Mouse (Mus musculus) liver, embryonic 16.5 days (tissue): ENCODE measurements around the gene Zdhhc12. TPM values are rescaled to one million over a fixed set of nuclear protein-coding genes. Genes with fewer than 3 reads are reported as not detected.

Source experiments
- ATAC-seq: fragments of 200-750 bp; cut with Nextera tagmentation; 2 replicates; pipeline ENCODE4 v1.8.0; 2017; ENCODE audit warnings: low read depth, mild to moderate bottlenecking, moderate number of reproducible peaks, moderate library complexity
- H3K27ac ChIP-seq: fragments of 300-500 bp; sonication (generic); 2 replicates; pipeline ENCODE4 v1.5.1; 2014; ENCODE audit warnings: mild to moderate bottlenecking, low read length
- H3K27me3 ChIP-seq: fragments of 300-500 bp; sonication (generic); 2 replicates; pipeline ENCODE4 v1.6.1; 2014; ENCODE audit warnings: low read depth, low read length, mixed read lengths; ENCODE audit not compliant: control insufficient read depth, insufficient read depth
- H3K36me3 ChIP-seq: fragments of 300-500 bp; sonication (generic); 2 replicates; pipeline ENCODE4 v1.6.1; 2014; ENCODE audit warnings: mild to moderate bottlenecking; ENCODE audit not compliant: control insufficient read depth, insufficient read depth
- H3K4me1 ChIP-seq: fragments of 300-500 bp; sonication (generic); 2 replicates; pipeline ENCODE4 v1.6.1; 2014; ENCODE audit warnings: low read depth, low read length, mixed read lengths; ENCODE audit not compliant: control insufficient read depth
- H3K4me2 ChIP-seq: fragments of 300-500 bp; sonication (generic); 2 replicates; pipeline ENCODE4 v1.6.1; 2014; ENCODE audit warnings: low read depth, low read length, mixed read lengths
- H3K4me3 ChIP-seq: fragments of 300-500 bp; sonication (generic); 2 replicates; pipeline ENCODE4 v1.5.1; 2014; ENCODE audit warnings: low read depth, mild to moderate bottlenecking, low read length
- H3K9ac ChIP-seq: fragments of 300-500 bp; sonication (generic); 2 replicates; pipeline ENCODE4 v1.6.1; 2014; ENCODE audit warnings: low read depth, low read length
- H3K9me3 ChIP-seq: fragments of 300-500 bp; sonication (generic); replicated peaks from 2 replicates; pipeline ENCODE4 v1.6.1; 2016; ENCODE audit warnings: low read length; ENCODE audit not compliant: control insufficient read depth
- WGBS: fragments of 180-500 bp; shearing (Covaris S2); extraction: QIAGEN DNeasy Blood & Tissue Kit; methylation state at CpG from one replicate; pipeline ENCODE4 v1.1.7; 2014; ENCODE audit not compliant: insufficient replicate concordance; 5-methylcytosine and 5-hydroxymethylcytosine counted together
- polyA plus RNA-seq: library from polyadenylated mRNA; unstranded; fragments of >200 nt; fragmentation: Nextera tagmentation; extraction: Ambion mirVana; gene quantifications from 2 replicates; pipeline ENCODE4 v1.2.1, GENCODE M21; 2015

The Zdhhc12 gene
- polyA plus RNA-seq, 1 experiment from 2014 or later, result 18.7 TPM

DNA sequence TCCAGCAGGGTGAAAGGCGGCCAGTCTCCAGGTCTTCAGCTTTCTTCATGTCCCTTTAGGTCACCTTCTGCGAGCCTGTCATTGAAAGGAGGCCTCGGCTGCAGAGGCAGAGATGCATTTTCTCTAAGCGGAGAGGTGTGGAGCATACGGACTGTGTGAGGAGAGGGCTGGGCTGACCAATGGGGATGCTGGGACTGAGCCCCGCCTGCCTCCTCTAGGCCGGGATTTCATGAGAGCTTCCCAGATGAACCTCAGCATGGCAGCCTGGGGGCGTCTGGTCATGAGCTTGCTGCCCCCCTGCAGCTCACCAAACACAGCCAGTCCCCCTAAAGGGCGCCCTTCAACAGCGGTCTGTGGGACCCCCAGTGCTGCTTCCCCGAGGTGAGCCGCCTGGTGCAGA lies 8.8 kb downstream of the Zdhhc12 start:
- 57% methylated on average over 12 of the region's 12 CpGs for WGBS
- H3K9ac ChIP-seq, result no peak overlapping the region
- H3K27me3 ChIP-seq, result no peaks in the 10 kb centered on the region
- H3K4me1 ChIP-seq, result no peaks in the 10 kb centered on the region; the same call in 1 of the 2 replicates
- no peaks in the 10 kb centered on the region for H3K9me3 ChIP-seq
- no peak overlapping the region for H3K27ac ChIP-seq
- H3K36me3 ChIP-seq, result no peaks in the 10 kb centered on the region
- H3K4me2 ChIP-seq, result no peak overlapping the region
- no peak overlapping the region for H3K4me3 ChIP-seq
- no peak for ATAC-seq

DNA sequence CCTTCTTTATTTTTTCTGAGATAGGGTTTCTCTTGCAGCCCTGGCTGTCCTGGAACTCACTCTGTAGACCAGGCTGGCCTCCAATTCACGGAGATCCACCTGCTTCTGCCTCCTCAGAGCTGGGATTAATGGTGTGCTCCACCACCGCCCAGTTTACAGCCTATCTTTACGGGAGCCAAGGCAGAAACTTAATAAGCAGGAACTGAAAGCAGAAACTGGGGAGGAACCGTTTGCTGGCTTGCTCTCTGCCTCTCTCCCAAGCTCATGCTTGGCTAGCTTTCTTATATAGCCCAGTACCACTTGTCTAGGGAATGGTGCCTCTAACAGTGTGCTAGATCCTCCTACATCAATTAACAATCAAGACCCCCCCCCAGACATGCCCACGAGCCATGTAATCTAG lies 9.3 kb downstream of the Zdhhc12 start:
- WGBS, result 56% methylated on average over 5 of the region's 5 CpGs
- Histone ChIP-seq H3K27me3 (no peaks in the 10 kb centered on the region), H3K4me1 (no peaks in the 10 kb centered on the region; the same call in 1 of the 2 replicates), H3K4me2 (no peak overlapping the region), H3K36me3 (no peaks in the 10 kb centered on the region), H3K9ac (no peak overlapping the region), H3K9me3 (no peaks in the 10 kb centered on the region), H3K27ac (no peak overlapping the region), H3K4me3 (no peak overlapping the region)
- ATAC-seq, result no peak

DNA sequence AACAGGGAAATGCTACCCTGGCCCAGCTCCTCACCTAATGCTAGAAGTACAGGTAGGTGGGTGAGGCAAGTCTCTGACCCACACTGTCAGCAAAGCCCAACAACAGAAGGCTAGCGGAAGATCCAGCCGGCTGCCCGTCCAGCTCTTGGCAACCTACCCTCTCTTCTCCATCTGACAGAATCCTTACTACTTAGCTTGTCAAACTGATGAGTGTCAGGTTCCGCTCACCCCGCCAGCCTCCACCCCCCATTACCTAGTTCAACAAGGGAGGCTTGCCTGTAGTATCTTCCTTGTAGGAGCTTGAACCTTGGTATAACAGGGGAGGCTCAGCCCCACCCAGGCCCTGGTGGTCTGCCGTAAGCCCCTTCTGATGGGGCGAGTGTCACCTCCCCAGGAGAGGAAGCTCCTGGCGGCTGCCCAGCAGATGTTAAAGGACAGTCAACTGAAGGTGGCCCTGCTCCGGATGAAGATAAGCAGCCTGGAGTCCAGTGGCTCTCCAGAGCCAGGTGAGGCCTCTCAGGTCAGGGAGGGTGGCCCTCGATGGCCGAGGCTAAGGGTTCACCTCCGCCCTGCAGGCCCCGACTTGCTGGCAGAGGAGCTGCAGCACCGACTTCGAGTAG lies 13.2 kb downstream of the Zdhhc12 start:
- 75% methylated on average over 15 of the region's 15 CpGs for WGBS
- H3K36me3 ChIP-seq, result no peaks in the 10 kb centered on the region
- H3K27ac ChIP-seq, result no peak overlapping the region
- H3K27me3 ChIP-seq, result no peaks in the 10 kb centered on the region
- H3K9me3 ChIP-seq, result no peaks in the 10 kb centered on the region
- H3K9ac ChIP-seq, result no peak overlapping the region
- H3K4me2 ChIP-seq, result no peak overlapping the region
- H3K4me1 ChIP-seq, result peaks cover 16% of the 10 kb centered on the region
- no peak overlapping the region for H3K4me3 ChIP-seq
- ATAC-seq, result no peak

DNA sequence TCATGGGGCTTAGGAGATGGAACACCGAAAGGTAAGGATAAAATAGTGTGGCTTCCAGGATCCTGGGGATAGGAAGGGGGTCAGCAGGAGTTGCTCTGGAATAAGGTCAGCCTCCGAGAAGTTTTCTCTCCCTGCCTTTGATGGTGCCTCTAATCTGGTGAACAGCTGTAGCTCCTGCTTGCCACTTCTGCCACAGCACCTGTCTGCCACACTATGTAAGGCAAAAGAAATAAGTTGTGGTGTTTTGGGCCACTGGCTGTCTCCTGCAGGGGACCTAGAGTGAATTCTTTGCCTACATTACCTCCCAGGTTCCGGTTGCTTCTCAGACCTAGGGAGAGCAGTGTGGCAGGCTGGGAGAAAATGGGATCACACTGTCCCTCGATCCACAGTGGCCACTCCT lies 14.7 kb downstream of the Zdhhc12 start:
- no peak for ATAC-seq
- Histone ChIP-seq H3K4me3 (no peak overlapping the region; the same call in 1 of the 2 replicates), H3K27ac (no peak overlapping the region), H3K9ac (no peak overlapping the region), H3K4me2 (peak overlapping the region; percentile 98; the same call in 1 of the 2 replicates), H3K36me3 (no peaks in the 10 kb centered on the region), H3K4me1 (peaks cover 16% of the 10 kb centered on the region), H3K9me3 (no peaks in the 10 kb centered on the region), H3K27me3 (no peaks in the 10 kb centered on the region)
- 68% methylated on average over 4 of the region's 4 CpGs for WGBS

DNA sequence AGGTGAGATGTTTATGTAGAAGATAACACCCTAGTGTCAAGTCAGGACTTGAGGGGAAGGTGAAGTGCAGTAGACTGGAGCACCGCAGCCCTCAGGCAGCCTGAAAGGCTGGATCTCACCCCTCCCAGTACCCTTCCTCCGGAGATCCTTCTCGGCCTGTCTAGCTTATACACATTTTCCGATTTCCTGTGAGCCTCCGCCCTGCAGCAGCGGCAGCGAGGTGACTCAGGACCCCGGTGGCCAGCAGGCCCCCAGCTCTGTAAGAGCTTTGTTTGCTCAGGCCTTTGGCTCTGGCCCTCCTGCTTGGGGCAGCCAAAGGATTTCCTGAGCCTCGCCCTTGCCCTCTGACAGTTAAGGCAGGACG lies 15.1 kb downstream of the Zdhhc12 start:
- Histone ChIP-seq H3K4me2 (peak overlapping the region; percentile 98), H3K4me1 (peaks cover 16% of the 10 kb centered on the region), H3K27ac (no peak overlapping the region), H3K36me3 (no peaks in the 10 kb centered on the region), H3K27me3 (no peaks in the 10 kb centered on the region), H3K4me3 (peak overlapping the region; percentile 72), H3K9ac (no peak overlapping the region), H3K9me3 (no peaks in the 10 kb centered on the region)
- peak; percentile 5; the same call in 1 of the 2 replicates for ATAC-seq
- WGBS, result 6% methylated on average over 10 of the region's 10 CpGs

DNA sequence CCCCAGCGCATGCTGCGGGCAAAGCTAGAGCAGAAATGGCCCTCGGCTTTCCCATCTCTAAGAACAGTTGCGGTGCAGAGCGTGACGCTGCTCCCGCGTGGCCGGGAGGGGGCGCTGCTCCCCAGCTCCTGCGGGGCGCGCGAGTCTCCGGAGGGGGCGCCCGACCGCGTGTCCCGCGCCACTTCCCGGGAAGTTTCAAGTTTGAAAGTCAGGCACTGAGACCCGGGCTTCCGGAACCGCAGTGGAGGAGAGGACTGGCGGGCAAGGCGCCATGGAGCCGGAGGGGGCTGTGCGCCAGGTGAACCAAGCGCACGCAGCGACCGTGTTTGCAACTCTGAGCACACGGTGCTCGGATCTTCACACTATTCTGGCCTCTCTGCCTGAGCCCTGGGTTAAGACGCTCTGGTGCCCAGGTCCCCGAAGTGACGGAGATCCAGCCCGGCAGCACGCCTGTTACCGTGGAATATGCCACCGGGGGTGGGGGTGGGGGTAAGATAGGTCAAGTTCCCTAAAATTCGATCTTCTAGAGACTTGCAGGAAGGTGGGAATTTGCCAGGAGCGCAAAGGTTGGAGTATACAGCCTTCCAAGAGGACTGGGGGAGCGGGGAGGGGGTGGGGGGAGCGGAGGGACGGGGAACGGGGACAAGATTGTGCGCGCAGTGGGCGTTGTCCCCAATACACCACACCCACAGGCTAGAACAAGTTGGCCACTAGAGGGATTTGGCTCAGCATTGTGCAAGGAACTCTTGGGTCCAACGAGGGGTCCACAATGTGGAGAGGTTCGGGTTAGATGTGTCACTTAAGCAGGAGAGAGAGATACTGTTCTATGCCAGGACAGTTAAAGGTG lies 15.7 kb downstream of the Zdhhc12 start, which contains the start of gene Pkn3:
Gene Pkn3, plus strand, starts transcription at position 183 of the 847 bp plus-strand sequence.
- Histone ChIP-seq H3K36me3 (no peaks in the 10 kb centered on the region; the same call in none of the 2 replicates), H3K4me1 (peaks cover 16% of the 10 kb centered on the region), H3K4me2 (peak within 1 kb of the TSS; percentile 98), H3K9me3 (no peaks in the 10 kb centered on the region), H3K4me3 (peak within 1 kb of the TSS; percentile 72), H3K27me3 (no peaks in the 10 kb centered on the region), H3K27ac (peak within 1 kb of the TSS; percentile 66), H3K9ac (peak within 1 kb of the TSS; percentile 71)
- WGBS, result under 1% methylated on average over 53 of the region's 53 CpGs
- ATAC-seq, result peak; percentile 75

DNA sequence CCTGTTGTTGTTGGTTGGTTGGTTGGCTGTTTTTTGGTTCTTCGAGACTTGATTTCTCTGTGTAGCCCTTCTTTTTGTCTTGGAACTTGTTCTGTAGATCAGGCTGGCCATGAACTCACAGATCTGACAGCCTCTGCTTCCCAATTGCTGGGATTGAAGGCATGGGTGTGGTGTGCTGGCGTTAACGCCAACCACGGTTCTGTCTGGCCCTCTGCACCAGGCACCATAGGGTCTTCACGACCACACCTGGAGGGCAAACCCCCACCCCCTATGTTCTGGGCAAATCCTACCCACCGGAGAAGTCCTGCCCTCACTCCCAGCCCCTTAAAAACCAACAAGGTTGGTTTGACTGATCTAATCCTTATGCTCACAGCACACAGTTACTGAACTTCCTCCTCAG lies 16.5 kb downstream of the Zdhhc12 start:
- Histone ChIP-seq H3K27ac (no peak overlapping the region), H3K4me3 (peak overlapping the region; percentile 72; the same call in 1 of the 2 replicates), H3K4me1 (peaks cover 16% of the 10 kb centered on the region), H3K9ac (no peak overlapping the region), H3K27me3 (no peaks in the 10 kb centered on the region), H3K9me3 (no peaks in the 10 kb centered on the region), H3K4me2 (peak overlapping the region; percentile 98), H3K36me3 (no peaks in the 10 kb centered on the region; the same call in none of the 2 replicates)
- 0 out of 2 replicates have a peak, but pooled peaks have one; percentile 4 for ATAC-seq
- 49% methylated on average over 6 of the region's 6 CpGs for whole genome bisulfite sequencing

DNA sequence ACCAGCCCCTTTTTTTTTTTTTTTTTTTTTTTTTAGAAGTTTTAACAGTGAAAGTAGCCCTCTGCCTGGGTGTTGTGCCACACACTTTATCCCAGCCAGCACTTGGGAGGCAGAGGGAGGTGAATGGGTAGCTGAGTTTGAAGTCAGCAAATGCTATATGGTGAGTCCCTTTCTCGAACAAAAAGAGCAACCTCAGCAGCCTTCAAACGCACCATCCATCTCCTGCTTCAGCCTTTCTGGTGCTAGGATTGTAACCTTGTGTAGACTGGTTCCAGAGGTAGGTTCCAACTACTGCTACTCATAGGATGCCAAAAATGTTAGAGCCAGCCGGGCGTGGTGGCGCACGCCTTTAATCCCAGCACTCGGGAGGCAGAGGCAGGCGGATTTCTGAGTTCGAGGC lies 17.0 kb downstream of the Zdhhc12 start:
- H3K36me3 ChIP-seq, result no peaks in the 10 kb centered on the region; the same call in none of the 2 replicates
- ATAC-seq, result no peak
- no peaks in the 10 kb centered on the region for H3K27me3 ChIP-seq
- no peaks in the 10 kb centered on the region for H3K9me3 ChIP-seq
- WGBS, result 77% methylated on average over 8 of the region's 9 CpGs
- H3K9ac ChIP-seq, result no peak overlapping the region
- H3K4me3 ChIP-seq, result no peak overlapping the region
- H3K27ac ChIP-seq, result no peak overlapping the region
- no peak overlapping the region for H3K4me2 ChIP-seq
- peaks cover 16% of the 10 kb centered on the region for H3K4me1 ChIP-seq

DNA sequence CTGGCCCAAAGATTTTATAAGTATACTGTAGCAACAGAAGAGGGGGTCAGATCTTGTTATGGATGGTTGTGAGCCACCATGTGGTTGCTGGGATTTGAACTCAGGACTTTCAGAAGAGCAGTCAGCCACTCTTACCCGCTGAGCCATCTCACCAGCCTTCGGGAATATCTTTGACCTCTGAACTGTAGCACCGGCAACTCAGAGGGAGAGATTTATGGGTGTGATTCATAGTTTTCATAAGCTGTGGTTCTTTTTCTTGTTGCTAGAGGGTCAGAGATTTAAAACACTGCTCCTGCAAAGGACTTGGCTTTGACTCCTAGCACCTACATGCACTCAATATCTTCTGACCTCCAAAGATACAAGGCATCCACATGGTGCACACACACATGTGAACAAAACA lies 17.8 kb downstream of the Zdhhc12 start:
- WGBS, result 65% methylated on average over 3 of the region's 3 CpGs
- no peaks in the 10 kb centered on the region for H3K27me3 ChIP-seq
- ATAC-seq, result no peak
- no peak overlapping the region for H3K4me3 ChIP-seq
- H3K4me2 ChIP-seq, result no peak overlapping the region
- H3K27ac ChIP-seq, result no peak overlapping the region
- peaks cover 16% of the 10 kb centered on the region for H3K4me1 ChIP-seq
- H3K9ac ChIP-seq, result no peak overlapping the region
- H3K36me3 ChIP-seq, result peaks cover 1% of the 10 kb centered on the region
- no peaks in the 10 kb centered on the region for H3K9me3 ChIP-seq
